Comparison of ENCODE assay signal across 14 mouse cellular contexts in the genomic region with DNA sequence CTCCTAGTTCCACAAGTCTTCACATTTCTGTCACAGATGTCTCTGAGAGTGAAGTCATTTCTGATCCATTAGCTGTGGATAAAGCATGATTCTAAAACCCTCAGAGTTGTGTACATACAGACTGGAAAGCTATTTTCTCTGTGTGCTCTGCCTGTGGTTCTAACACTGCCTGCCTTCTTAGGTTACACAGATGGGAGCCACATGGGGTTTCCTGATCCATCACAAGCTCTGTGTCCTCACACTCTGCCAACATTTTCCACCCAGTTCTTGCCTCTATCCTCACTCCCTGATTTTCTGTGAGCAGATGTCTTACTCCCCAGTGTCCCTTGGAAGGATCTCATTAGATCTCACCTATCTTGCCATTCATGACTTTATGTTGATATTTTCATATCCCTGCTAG.
"Had no signal": no experiment of that assay in that cellular context is flagged by ENCODE, and none has a peak within 500 bp of the region (broad histone marks: within the 10 kb centered on the region; RNA-seq: fewer than 3 reads in every experiment).

No protein-coding gene starts in this region.

- H3K4me3 ChIP-seq: left cerebral cortex, adult 2 months; limb, embryonic 10.5 days; liver, embryonic 15.5 days; stomach, embryonic 15.5 days had no signal

- ATAC-seq: midbrain, embryonic 16.5 days had no signal

- H3K9ac ChIP-seq: liver, embryonic 15.5 days; lung, embryonic 14.5 days; stomach, embryonic 15.5 days had no signal

- DNase-seq: kidney, postnatal 10 days; lung, postnatal 10 days; lung, postnatal 4 days; right cerebral cortex, postnatal 14 days; thymus, adult 2 months; thymus, postnatal 25 days had no signal

- H3K4me1 ChIP-seq: limb, embryonic 10.5 days; liver, embryonic 15.5 days; stomach, embryonic 15.5 days had no signal

- H3K27ac ChIP-seq: left cerebral cortex, adult 2 months; limb, embryonic 10.5 days; liver, embryonic 15.5 days; stomach, embryonic 15.5 days had no signal

- H3K9me3 ChIP-seq: limb, embryonic 10.5 days; liver, embryonic 15.5 days; stomach, embryonic 15.5 days had no signal

- H3K27me3 ChIP-seq: liver, embryonic 15.5 days; stomach, embryonic 15.5 days had no signal

- H3K4me2 ChIP-seq: liver, embryonic 11.5 days; liver, embryonic 15.5 days; lung, embryonic 14.5 days; midbrain, embryonic 11.5 days; stomach, embryonic 15.5 days had no signal

- H3K36me3 ChIP-seq: limb, embryonic 10.5 days; liver, embryonic 15.5 days; stomach, embryonic 15.5 days had no signal
